Mouse (Mus musculus) forebrain, embryonic 11.5 days (tissue): Measurements from ENCODE around the gene Rtn4rl1. TPM values are rescaled to one million over a fixed set of nuclear protein-coding genes. Genes with fewer than 3 reads are reported as not detected.

ENCODE experiments used
- ATAC-seq: fragments of 200-750 bp; cut with Nextera tagmentation; replicated peaks from 2 replicates; pipeline ENCODE4 v1.8.0; 2017; ENCODE audit warnings: moderate TSS enrichment; ENCODE audit not compliant: low FRiP score
- DNase-seq: peaks from one replicate; pipeline ENCODE4 v3.0.0-alpha.2; 2017; ENCODE audit warnings: low spot score
- H3K27ac ChIP-seq: fragments of 300-500 bp; sonication (generic); 2 replicates; pipeline ENCODE4 v1.5.1; 2014; ENCODE audit warnings: low read depth, low read length
- H3K27me3 ChIP-seq: fragments of 300-500 bp; sonication (generic); 2 replicates; pipeline ENCODE4 v1.6.1; 2014; ENCODE audit warnings: mild to moderate bottlenecking, low read length, mixed read lengths; ENCODE audit not compliant: control insufficient read depth, insufficient read depth
- H3K36me3 ChIP-seq: fragments of 300-500 bp; sonication (generic); 2 replicates; pipeline ENCODE4 v1.6.1; 2014; ENCODE audit warnings: mild to moderate bottlenecking, low read length, moderate library complexity, mixed read lengths; ENCODE audit not compliant: control insufficient read depth, insufficient read depth
- H3K4me1 ChIP-seq: fragments of 300-500 bp; sonication (generic); replicated peaks from 2 replicates; pipeline ENCODE4 v1.6.1; 2014; ENCODE audit warnings: low read length, mixed read lengths; ENCODE audit not compliant: control insufficient read depth, insufficient read depth
- H3K4me2 ChIP-seq: fragments of 300-500 bp; sonication (generic); 2 replicates; pipeline ENCODE4 v1.6.1; 2014; ENCODE audit warnings: low read depth, mild to moderate bottlenecking, low read length, moderate library complexity, mixed read lengths; ENCODE audit not compliant: severe bottlenecking
- H3K4me3 ChIP-seq: fragments of 300-500 bp; sonication (generic); 2 replicates; pipeline ENCODE4 v1.5.1; 2014; ENCODE audit warnings: low read depth, low read length
- H3K9ac ChIP-seq: fragments of 300-500 bp; sonication (generic); 2 replicates; pipeline ENCODE4 v1.6.1; 2014; ENCODE audit warnings: low read length
- H3K9me3 ChIP-seq: fragments of 300-500 bp; sonication (generic); 2 replicates; pipeline ENCODE4 v1.6.1; 2016; ENCODE audit warnings: low read length, mixed read lengths; ENCODE audit not compliant: control insufficient read depth
- WGBS: fragments of 180-500 bp; shearing (Covaris S2); extraction: QIAGEN DNeasy Blood & Tissue Kit; methylation state at CpG from one replicate; pipeline ENCODE4 v1.1.7; 2014; 5-methylcytosine and 5-hydroxymethylcytosine counted together
- polyA plus RNA-seq: library from polyadenylated mRNA; unstranded; fragments of >200 nt; fragmentation: Nextera tagmentation; extraction: Ambion mirVana; gene quantifications from 2 replicates; pipeline ENCODE4 v1.2.1, GENCODE M21; 2014

Gene Rtn4rl1
- polyA plus RNA-seq, 1 experiment from 2014 or later: 1.1 TPM

GRCm38 (mm10) chr11:75269213-75269612, 75.6 kb downstream of the Rtn4rl1 start:
- no peak overlapping the region for H3K4me3 ChIP-seq
- H3K9ac ChIP-seq: no peak overlapping the region
- no peak for ATAC-seq
- H3K27me3 ChIP-seq: peaks cover 2% of the 10 kb centered on the region; the same call in 1 of the 2 replicates
- H3K36me3 ChIP-seq: no peaks in the 10 kb centered on the region
- H3K4me2 ChIP-seq: no peak overlapping the region
- H3K27ac ChIP-seq: no peak overlapping the region
- 92% methylated on average over 4 of the region's 4 CpGs for whole genome bisulfite sequencing
- DNase-seq: no peak
- H3K4me1 ChIP-seq: peaks cover 11% of the 10 kb centered on the region
- no peaks in the 10 kb centered on the region for H3K9me3 ChIP-seq

- Histone ChIP-seq H3K9ac (no peak overlapping the region), H3K4me2 (no peak overlapping the region), H3K4me1 (peaks cover 21% of the 10 kb centered on the region), H3K27ac (no peak overlapping the region), H3K36me3 (no peaks in the 10 kb centered on the region), H3K4me3 (no peak overlapping the region), H3K27me3 (peaks cover 2% of the 10 kb centered on the region; the same call in 1 of the 2 replicates), H3K9me3 (no peaks in the 10 kb centered on the region)
- ATAC-seq (no peak), DNase-seq (no peak)
- WGBS: 71% methylated on average over 8 of the region's 8 CpGs
Measured at GRCm38 (mm10) chr11:75270276-75270984, 76.8 kb downstream of the Rtn4rl1 start.

GRCm38 (mm10) chr11:75270985-75271434, 77.4 kb downstream of the Rtn4rl1 start:
- Histone ChIP-seq H3K4me1 (peaks cover 19% of the 10 kb centered on the region), H3K27me3 (0 out of 2 replicates have a peak, but pooled peaks cover 2% of the 10 kb centered on the region), H3K4me3 (no peak overlapping the region), H3K9ac (no peak overlapping the region), H3K36me3 (no peaks in the 10 kb centered on the region), H3K27ac (no peak overlapping the region), H3K9me3 (no peaks in the 10 kb centered on the region), H3K4me2 (no peak overlapping the region)
- no peak for ATAC-seq
- no peak for DNase-seq
- 71% methylated on average over 7 of the region's 7 CpGs for WGBS

- WGBS: 11% methylated on average over 8 of the region's 8 CpGs
- H3K9ac ChIP-seq: peak overlapping the region; percentile 27; the same call in 1 of the 2 replicates
- DNase-seq (peak; percentile 68), ATAC-seq (no peak)
- H3K36me3 ChIP-seq: no peaks in the 10 kb centered on the region
- no peaks in the 10 kb centered on the region for H3K27me3 ChIP-seq
- no peaks in the 10 kb centered on the region for H3K9me3 ChIP-seq
- no peak overlapping the region for H3K27ac ChIP-seq
- H3K4me2 ChIP-seq: peak overlapping the region; percentile 20
- peaks cover 21% of the 10 kb centered on the region for H3K4me1 ChIP-seq
- H3K4me3 ChIP-seq: no peak overlapping the region
Measured at GRCm38 (mm10) chr11:75273466-75273865, 79.9 kb downstream of the Rtn4rl1 start.

GRCm38 (mm10) chr11:75275035-75275434, 81.5 kb downstream of the Rtn4rl1 start:
- no peak overlapping the region for H3K4me2 ChIP-seq
- H3K4me3 ChIP-seq: no peak overlapping the region
- H3K9me3 ChIP-seq: no peaks in the 10 kb centered on the region
- ATAC-seq (no peak), DNase-seq (no peak)
- WGBS: 27% methylated on average over 6 of the region's 6 CpGs
- H3K27ac ChIP-seq: no peak overlapping the region
- peaks cover 29% of the 10 kb centered on the region for H3K4me1 ChIP-seq
- H3K27me3 ChIP-seq: no peaks in the 10 kb centered on the region
- H3K9ac ChIP-seq: peak overlapping the region; percentile 33
- H3K36me3 ChIP-seq: no peaks in the 10 kb centered on the region

- H3K36me3 ChIP-seq: no peaks in the 10 kb centered on the region
- no peak for ATAC-seq
Measured at GRCm38 (mm10) chr11:75278115-75278514, 84.5 kb downstream of the Rtn4rl1 start.

GRCm38 (mm10) chr11:75279013-75279341, 85.4 kb downstream of the Rtn4rl1 start:
- no peak for ATAC-seq
- Histone ChIP-seq H3K4me2 (peak overlapping the region; percentile 39), H3K4me1 (peaks cover 31% of the 10 kb centered on the region), H3K27me3 (peaks cover 25% of the 10 kb centered on the region), H3K4me3 (peak overlapping the region; percentile 17; the same call in 1 of the 2 replicates), H3K27ac (no peak overlapping the region), H3K9ac (peak overlapping the region; percentile 18; the same call in 1 of the 2 replicates), H3K9me3 (no peaks in the 10 kb centered on the region), H3K36me3 (no peaks in the 10 kb centered on the region)
- WGBS: 12% methylated on average over 4 of the region's 4 CpGs
- no peak for DNase-seq

More at GRCm38 (mm10) chr11:75278115-75278514, 84.5 kb downstream of the Rtn4rl1 start:
- Histone ChIP-seq H3K4me3 (no peak overlapping the region), H3K9ac (no peak overlapping the region), H3K9me3 (no peaks in the 10 kb centered on the region), H3K27ac (no peak overlapping the region), H3K4me2 (no peak overlapping the region), H3K4me1 (peaks cover 38% of the 10 kb centered on the region), H3K27me3 (peaks cover 23% of the 10 kb centered on the region)
- WGBS: 30% methylated on average over 7 of the region's 7 CpGs
- DNase-seq: no peak

GRCm38 (mm10) chr11:75279342-75280065, 85.9 kb downstream of the Rtn4rl1 start:
- H3K4me2 ChIP-seq: peak overlapping the region; percentile 39
- H3K27me3 ChIP-seq: peaks cover 25% of the 10 kb centered on the region
- H3K4me3 ChIP-seq: peak overlapping the region; percentile 17; the same call in 1 of the 2 replicates
- no peak overlapping the region; the same call in 1 of the 2 replicates for H3K27ac ChIP-seq
- 2% methylated on average over 16 of the region's 16 CpGs for WGBS
- H3K9me3 ChIP-seq: no peaks in the 10 kb centered on the region
- peaks cover 27% of the 10 kb centered on the region for H3K4me1 ChIP-seq
- peak; percentile 75 for DNase-seq
- peak overlapping the region; percentile 18; the same call in 1 of the 2 replicates for H3K9ac ChIP-seq
- no peaks in the 10 kb centered on the region for H3K36me3 ChIP-seq
- ATAC-seq: peak; percentile 71; the same call in 1 of the 2 replicates
